Mouse (Mus musculus): ENCODE data around the gene Ehd4.

The Ehd4 gene

GRCm38 (mm10) chr2:120154361-120154894, at the start of gene Ehd4:
TSS of gene Ehd4 (minus strand) at chr2:120154606.
- DNase-seq (ENCODE audit: low spot score in 2 of 2), result peak; percentile 95 to 97

GRCm38 (mm10) chr2:120203742-120204141, 49.3 kb upstream of the Ehd4 start:
- no peak for DNase-seq (ENCODE audit: low spot score in 2 of 2)

GRCm38 (mm10) chr2:120200077-120200476, 45.7 kb upstream of the Ehd4 start:
- DNase-seq (ENCODE audit: low spot score in 2 of 2), result no peak

GRCm38 (mm10) chr2:120188174-120188573, 33.8 kb upstream of the Ehd4 start:
- no peak for DNase-seq (ENCODE audit: low spot score in 2 of 2)

- no peak for DNase-seq (ENCODE audit: low spot score in 2 of 2)
Measured at GRCm38 (mm10) chr2:120187583-120187982, 33.2 kb upstream of the Ehd4 start.

- DNase-seq (ENCODE audit: low spot score in 2 of 2), result no peak
Measured at GRCm38 (mm10) chr2:120185527-120186276, 31.3 kb upstream of the Ehd4 start.

- no peak for DNase-seq (ENCODE audit: low spot score in 2 of 2)
Measured at GRCm38 (mm10) chr2:120178936-120179335, 24.5 kb upstream of the Ehd4 start.

GRCm38 (mm10) chr2:120173718-120174117, 19.3 kb upstream of the Ehd4 start:
- peak; percentile 27 to 40 for DNase-seq (ENCODE audit: low spot score in 2 of 2)

GRCm38 (mm10) chr2:120171362-120171761, 17.0 kb upstream of the Ehd4 start:
- DNase-seq (ENCODE audit: low spot score in 2 of 2), result no peak

GRCm38 (mm10) chr2:120170726-120171125, 16.3 kb upstream of the Ehd4 start:
- no peak for DNase-seq (ENCODE audit: low spot score in 2 of 2)

- DNase-seq (ENCODE audit: low spot score in 2 of 2), result no peak
Measured at GRCm38 (mm10) chr2:120169382-120169781, 15.0 kb upstream of the Ehd4 start.

- DNase-seq (ENCODE audit: low spot score in 2 of 2), result no peak
Measured at GRCm38 (mm10) chr2:120167763-120168162, 13.4 kb upstream of the Ehd4 start.

- no peak for DNase-seq (ENCODE audit: low spot score in 2 of 2)
Measured at GRCm38 (mm10) chr2:120165474-120165873, 11.1 kb upstream of the Ehd4 start.

- no peak for DNase-seq (ENCODE audit: low spot score in 2 of 2)
Measured at GRCm38 (mm10) chr2:120159434-120159833, 5.0 kb upstream of the Ehd4 start.

GRCm38 (mm10) chr2:120158846-120159245, 4.4 kb upstream of the Ehd4 start:
- DNase-seq (ENCODE audit: low spot score in 2 of 2), result no peak

GRCm38 (mm10) chr2:120158016-120158415, 3.6 kb upstream of the Ehd4 start:
- no peak for DNase-seq (ENCODE audit: low spot score in 2 of 2)

GRCm38 (mm10) chr2:120157606-120158005, 3.2 kb upstream of the Ehd4 start:
- DNase-seq (ENCODE audit: low spot score in 2 of 2), result no peak

GRCm38 (mm10) chr2:120153586-120154360, 633 bp downstream of the Ehd4 start:
- DNase-seq (ENCODE audit: low spot score in 2 of 2), result no peak

GRCm38 (mm10) chr2:120150571-120150970, 3.8 kb downstream of the Ehd4 start:
- DNase-seq (ENCODE audit: low spot score in 2 of 2), result no peak

- DNase-seq (ENCODE audit: low spot score in 2 of 2), result no peak
Measured at GRCm38 (mm10) chr2:120149634-120150033, 4.8 kb downstream of the Ehd4 start.

GRCm38 (mm10) chr2:120147999-120148398, 6.4 kb downstream of the Ehd4 start:
- no peak for DNase-seq (ENCODE audit: low spot score in 2 of 2)

GRCm38 (mm10) chr2:120147364-120147763, 7.0 kb downstream of the Ehd4 start:
- no peak for DNase-seq (ENCODE audit: low spot score in 2 of 2)

GRCm38 (mm10) chr2:120146543-120146942, 7.9 kb downstream of the Ehd4 start:
- no peak for DNase-seq (ENCODE audit: low spot score in 2 of 2)

Data from frontal cortex, postnatal 25 days (tissue).